ENCODE assay signal across 33 mouse cellular contexts in the genomic region with DNA sequence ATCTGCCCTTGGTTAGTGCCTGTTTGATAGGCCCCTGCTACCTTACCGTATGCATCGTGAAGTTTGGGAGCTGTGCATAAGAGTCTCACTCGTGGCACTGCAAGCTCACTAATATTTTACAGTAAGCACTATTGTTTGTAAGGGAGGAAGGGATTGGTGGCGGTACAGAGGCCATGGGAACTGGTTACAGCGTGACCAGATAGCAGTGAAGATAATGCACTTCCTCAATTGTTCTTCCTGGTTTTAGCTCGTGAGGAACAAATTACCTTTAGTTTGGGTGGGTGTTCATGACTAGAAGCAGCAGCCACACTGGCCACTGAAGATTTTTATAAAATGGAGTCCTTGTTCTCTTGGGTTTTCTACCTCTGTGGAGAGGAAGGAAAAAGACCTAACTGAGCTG. TPM values are rescaled to one million over a fixed set of nuclear protein-coding genes. Genes with fewer than 3 reads are reported as not detected.
A peak's percentile ranks its signal among the peaks of the same experiment; 100 is the strongest.
DNase-seq lines count a peak whose midpoint lies in the region; ATAC-seq and TF ChIP-seq lines count a peak whose summit lies in the region.
"Had no signal": no experiment of that assay in that cellular context is flagged by ENCODE, and none has a peak within 500 bp of the region (broad histone marks: within the 10 kb centered on the region; RNA-seq: fewer than 3 reads in every experiment).

No protein-coding gene starts in this region.

- 0 out of 2 replicates have a peak, but pooled peaks cover 3% of the 10 kb centered on the region for H3K4me1 ChIP-seq in kidney, postnatal 0 days (replicated peaks; ENCODE audit: insufficient read depth, low read length)
- H3K4me1 ChIP-seq in MEL (ENCODE audit: control insufficient read depth in 1 of 2, insufficient read depth in 2 of 2, low read length in 2 of 2) = peaks cover 3 to 14% of the 10 kb centered on the region in 2 experiments; a peak in 3 of 4 replicates
- H3K4me1 ChIP-seq in hindbrain, embryonic 11.5 days (replicated peaks; ENCODE audit: control insufficient read depth, insufficient read depth, low read length) = 0 out of 2 replicates have a peak, but pooled peaks cover 2% of the 10 kb centered on the region
- H3K4me1 ChIP-seq: heart, embryonic 13.5 days; intestine, embryonic 15.5 days; liver, embryonic 13.5 days had no signal

- DNase-seq in kidney, postnatal 0 days (ENCODE audit: low spot score) = no peak
- DNase-seq in kidney, adult 9 months = no peak
- DNase-seq in MEL (ENCODE audit: low read depth, low spot score) = peak; percentile 84
- no peak for DNase-seq in hindbrain, embryonic 11.5 days (ENCODE audit: low spot score)
- no peak for DNase-seq in left cerebral cortex, postnatal 14 days (ENCODE audit: low spot score in 2 of 2)
- DNase-seq: adrenal gland, postnatal 14 days; cerebellum, adult 18-20 months; cerebellum, postnatal 10 days; gastrocnemius, adult 2 months; gastrocnemius, postnatal 36 days; heart, postnatal 14 days; kidney, adult 2 months; liver, embryonic 13.5 days; lung, adult 18-20 months; right cerebral cortex, adult 18-20 months; spleen, adult 18-20 months; thymus, adult 18-20 months; thymus, postnatal 36 days had no signal

- TF ChIP-seq CTCF in kidney, postnatal 0 days (IDR thresholded peaks at IDR 0.05; ENCODE audit: low read depth) = no peak
- no peak for TF ChIP-seq CTCF in MEL (IDR thresholded peaks at IDR 0.05 in 2 of 3, conservative IDR thresholded peaks at IDR 0.05 in 1 of 3; ENCODE audit: control insufficient read depth in 1 of 3, insufficient read depth in 1 of 3, low read depth in 2 of 3, low read length in 3 of 3, poor library complexity in 1 of 3, severe bottlenecking in 1 of 3)

- no peaks in the 10 kb centered on the region for H3K79me2 ChIP-seq in MEL (ENCODE audit: control insufficient read depth, insufficient read depth, low read length, poor library complexity)

- no peaks in the 10 kb centered on the region for H3K9me3 ChIP-seq in kidney, postnatal 0 days (replicated peaks; ENCODE audit: low read length)
- H3K9me3 ChIP-seq in MEL (replicated peaks; ENCODE audit: insufficient read depth, low read length) = no peaks in the 10 kb centered on the region
- H3K9me3 ChIP-seq in hindbrain, embryonic 11.5 days (ENCODE audit: control insufficient read depth, low read length) = no peaks in the 10 kb centered on the region
- H3K9me3 ChIP-seq: heart, embryonic 13.5 days; hindbrain, embryonic 12.5 days; intestine, embryonic 15.5 days; limb, embryonic 13.5 days; liver, embryonic 13.5 days; midbrain, embryonic 10.5 days had no signal

- intact Hi-C loops in left cerebral cortex, postnatal 14 days (cut with DNase I) = loop anchor here (5.0 kb wide), 3 partner anchors 203 to 328 kb away; no protein-coding TSS in a partner anchor

- peak overlapping the region; percentile 27; the same call in 1 of the 2 replicates for H3K27ac ChIP-seq in kidney, postnatal 0 days
- peak overlapping the region; percentile 58 for H3K27ac ChIP-seq in MEL (ENCODE audit: control insufficient read depth, low read depth, low read length)
- no peak overlapping the region for H3K27ac ChIP-seq in hindbrain, embryonic 11.5 days (ENCODE audit: low read depth, low read length)
- H3K27ac ChIP-seq: gastrocnemius, adult 2 months; heart, embryonic 13.5 days; hindbrain, embryonic 12.5 days; intestine, embryonic 15.5 days; left cerebral cortex, adult 2 months; limb, embryonic 13.5 days; liver, embryonic 13.5 days; macrophage; midbrain, embryonic 10.5 days; stomach, postnatal 0 days had no signal

- WGBS in kidney, postnatal 0 days = 74% methylated on average over 6 of the region's 6 CpGs
- 89% methylated on average over 6 of the region's 6 CpGs for WGBS in hindbrain, embryonic 11.5 days

- no peak overlapping the region for H3K9ac ChIP-seq in kidney, postnatal 0 days (ENCODE audit: low read depth, low read length)
- H3K9ac ChIP-seq in MEL (ENCODE audit: control insufficient read depth, low read depth, low read length, poor library complexity, severe bottlenecking) = peak overlapping the region; percentile 35
- no peak overlapping the region for H3K9ac ChIP-seq in hindbrain, embryonic 11.5 days (ENCODE audit: low read depth, low read length)
- H3K9ac ChIP-seq: heart, embryonic 13.5 days; hindbrain, embryonic 12.5 days; intestine, embryonic 15.5 days; limb, embryonic 13.5 days; liver, embryonic 13.5 days had no signal

- TF ChIP-seq POLR2A in MEL (IDR thresholded peaks at IDR 0.05; ENCODE audit: control insufficient read depth in 1 of 2, insufficient read depth in 1 of 2, low read depth in 1 of 2, low read length in 2 of 2, poor library complexity in 1 of 2) = 0 out of 4 replicates have a peak, but pooled peaks of 1 of the 2 experiments have one; percentile 30

- H3K36me3 ChIP-seq in kidney, postnatal 0 days (ENCODE audit: insufficient read depth, low read length) = 0 out of 2 replicates have a peak, but pooled peaks cover 8% of the 10 kb centered on the region
- H3K36me3 ChIP-seq in MEL (ENCODE audit: control insufficient read depth in 1 of 2, insufficient read depth in 2 of 2, low read length in 2 of 2) = peaks cover 0 to 10% of the 10 kb centered on the region in 2 experiments; a peak in 2 of 4 replicates
- H3K36me3 ChIP-seq in hindbrain, embryonic 11.5 days (ENCODE audit: control insufficient read depth, insufficient read depth, low read length) = no peaks in the 10 kb centered on the region
- H3K36me3 ChIP-seq: intestine, embryonic 15.5 days; liver, embryonic 13.5 days; midbrain, embryonic 10.5 days had no signal

- H3K4me2 ChIP-seq in kidney, postnatal 0 days (ENCODE audit: low read length) = no peak overlapping the region
- no peak overlapping the region for H3K4me2 ChIP-seq in hindbrain, embryonic 11.5 days (replicated peaks; ENCODE audit: low read depth, low read length)
- H3K4me2 ChIP-seq: heart, embryonic 13.5 days; hindbrain, embryonic 12.5 days; intestine, embryonic 15.5 days; limb, embryonic 13.5 days; liver, embryonic 13.5 days had no signal

- no peak for TF ChIP-seq RAD21 in MEL (IDR thresholded peaks at IDR 0.05; ENCODE audit: low read depth, low read length)

- no peak for ATAC-seq in kidney, postnatal 0 days (replicated peaks; ENCODE audit: low FRiP score, low read depth)
- peak; percentile 72 for ATAC-seq in common myeloid progenitor, adult 5-6 weeks (replicated peaks; ENCODE audit: low read depth, poor library complexity, severe bottlenecking)
- ATAC-seq in hindbrain, embryonic 11.5 days (ENCODE audit: low FRiP score) = no peak
- ATAC-seq: forebrain, embryonic 16.5 days; hindbrain, postnatal 0 days; intestine, embryonic 15.5 days; lung, postnatal 0 days; midbrain, embryonic 16.5 days had no signal

- peak; percentile 64 to 91 for TF ChIP-seq EP300 in MEL (IDR thresholded peaks at IDR 0.05; ENCODE audit: low read depth in 1 of 2, low read length in 2 of 2)

- no peak overlapping the region for H3K4me3 ChIP-seq in kidney, postnatal 0 days (replicated peaks; ENCODE audit: low read depth, low read length)
- H3K4me3 ChIP-seq in MEL (ENCODE audit: control insufficient read depth in 1 of 2, insufficient read depth in 1 of 2, low read depth in 2 of 2, low read length in 2 of 2) = no peak overlapping the region
- H3K4me3 ChIP-seq in hindbrain, embryonic 11.5 days (ENCODE audit: low read depth, low read length) = no peak overlapping the region
- H3K4me3 ChIP-seq: erythroblast, embryonic 14.5 days; gastrocnemius, adult 2 months; heart, embryonic 13.5 days; hindbrain, embryonic 12.5 days; intestine, embryonic 15.5 days; left cerebral cortex, adult 2 months; limb, embryonic 13.5 days; liver, embryonic 13.5 days; midbrain, embryonic 10.5 days had no signal

- H3K27me3 ChIP-seq in kidney, postnatal 0 days (ENCODE audit: insufficient read depth, low read length) = no peaks in the 10 kb centered on the region
- H3K27me3 ChIP-seq in MEL (ENCODE audit: control insufficient read depth in 1 of 2, insufficient read depth in 2 of 2, low read length in 2 of 2) = no peaks in the 10 kb centered on the region
- H3K27me3 ChIP-seq in hindbrain, embryonic 11.5 days (ENCODE audit: control insufficient read depth, insufficient read depth, low read length) = no peaks in the 10 kb centered on the region
- H3K27me3 ChIP-seq: CH12.LX; heart, embryonic 13.5 days; hindbrain, embryonic 12.5 days; intestine, embryonic 15.5 days; limb, embryonic 13.5 days; liver, embryonic 13.5 days had no signal

TF ChIP-seq in MEL, 35 proteins besides CTCF, POLR2A, EP300 and RAD21 (continues in another document):
- TF ChIP-seq MEF2A (IDR thresholded peaks at IDR 0.05; ENCODE audit: extremely low read depth, insufficient replicate concordance, low read depth, low read length, poor library complexity, severe bottlenecking) (no peak), USF2 (IDR thresholded peaks at IDR 0.05; ENCODE audit: borderline replicate concordance in 1 of 2, insufficient read depth in 1 of 2, low read depth in 1 of 2, low read length in 2 of 2) (no peak), NRF1 (IDR thresholded peaks at IDR 0.05; ENCODE audit: insufficient read depth, low read depth, low read length, poor library complexity, severe bottlenecking) (no peak), GATA1 (IDR thresholded peaks at IDR 0.05; ENCODE audit: low read depth, low read length) (peak; percentile 93), ZMIZ1 (IDR thresholded peaks at IDR 0.05; ENCODE audit: low read depth, low read length) (no peak), POLR2AphosphoS2 (IDR thresholded peaks at IDR 0.05; ENCODE audit: low read length) (no peak), KAT2A (conservative IDR thresholded peaks at IDR 0.05; ENCODE audit: low read depth, low read length) (no peak), BHLHE40 (IDR thresholded peaks at IDR 0.05; ENCODE audit: borderline replicate concordance, low read depth, low read length) (peak; percentile 80; the same call in 1 of the 2 replicates), ZKSCAN1 (IDR thresholded peaks at IDR 0.05; ENCODE audit: low read depth, low read length) (no peak), TAL1 (IDR thresholded peaks at IDR 0.05; ENCODE audit: low read length) (no peak), MAX (IDR thresholded peaks at IDR 0.05; ENCODE audit: low read length) (peak; percentile 53), GABPA (IDR thresholded peaks at IDR 0.05; ENCODE audit: low read depth, low read length) (no peak), E2F4 (IDR thresholded peaks at IDR 0.05; ENCODE audit: borderline replicate concordance, low read depth, low read length) (no peak), RCOR1 (IDR thresholded peaks at IDR 0.05; ENCODE audit: low read depth, low read length) (peak; percentile 56; the same call in 1 of the 2 replicates), ETS1 (IDR thresholded peaks at IDR 0.05; ENCODE audit: low read depth, low read length) (peak; percentile 74; the same call in 1 of the 2 replicates)

RNA-seq across cellular contexts. Expression of gene Wdr41, which starts 43.2 kb away (rescaled TPM):
- polyA plus RNA-seq in kidney, postnatal 0 days (2015; fragmentation: Nextera tagmentation; extraction: Ambion mirVana) = 20.3 and 20.8 TPM in 2 replicates
- total RNA-seq in MEL (2012; rRNA removed) = 11.3 and 14.3 TPM in 2 replicates
- polyA plus RNA-seq in MEL (2012; ENCODE audit: insufficient read depth in 1 of 2, insufficient read length in 2 of 2, low read depth in 1 of 2, low replicate concordance in 2 of 2, missing spikeins in 1 of 2) = 10 to 100 TPM in 1 of 2 experiments, not detected in 1; 14.3 TPM
- 18.5 and 19.9 TPM in 2 replicates for total RNA-seq in common myeloid progenitor, adult 5-6 weeks (2017)
- polyA plus RNA-seq in hindbrain, embryonic 11.5 days (2014; fragmentation: Nextera tagmentation; extraction: Ambion mirVana) = 20.6 and 25.0 TPM in 2 replicates
- total RNA-seq in left cerebral cortex, postnatal 14 days (2021) = 10 to 100 TPM; 24.0 to 24.4 TPM
